Mouse (Mus musculus): ENCODE measurements around the gene Tenm1.

GRCm38 (mm10) chrX:42580521-42580920, 848.4 kb downstream of the Tenm1 start:
- TF ChIP-seq EP300 (IDR thresholded peaks at IDR 0.05; ENCODE audit: insufficient read depth, low read depth, low read length) (no peak), CTCF (IDR thresholded peaks at IDR 0.05) (no peak)

All from heart, adult 2 months (tissue).